Mouse (Mus musculus): Measurements from ENCODE around the gene Tnpo2.
A peak's percentile ranks its signal among the peaks of the same experiment; 100 is the strongest.

The Tnpo2 gene

DNA sequence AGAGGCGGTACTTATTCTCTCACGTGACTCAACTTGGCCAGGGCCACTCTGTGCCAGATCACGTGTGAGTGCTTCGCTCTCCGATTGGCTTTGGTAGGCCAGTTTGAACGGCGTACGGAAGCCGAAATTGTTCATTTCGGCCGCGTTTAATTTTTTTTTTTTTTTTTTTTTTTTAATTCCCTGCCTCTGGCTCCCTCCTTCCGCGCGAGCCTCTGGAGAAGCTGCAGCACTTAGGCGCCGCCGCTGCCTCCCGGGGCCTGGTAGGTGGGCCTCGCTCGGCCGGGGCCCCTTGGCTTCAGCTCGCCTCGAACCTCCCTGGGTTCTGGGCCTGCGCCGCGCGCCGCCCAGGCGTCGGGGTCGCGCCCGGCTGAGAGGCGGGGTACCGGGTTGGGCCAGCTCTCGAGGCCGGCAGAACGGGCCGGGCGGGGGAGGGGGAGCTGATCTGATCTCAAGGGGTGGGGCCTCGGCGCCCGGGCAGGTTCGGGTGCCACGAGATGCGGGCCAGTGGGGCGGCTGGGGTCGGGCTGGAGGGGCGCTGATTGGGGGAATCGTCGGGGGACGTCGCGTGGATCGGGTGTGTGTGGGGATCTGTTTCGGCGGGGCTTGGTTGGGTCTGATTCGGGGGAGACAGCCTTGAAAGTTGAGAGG, at the start of gene Tnpo2:
Gene Tnpo2 (plus strand): TSS at position 198 of the 648 bp plus-strand sequence.
- DNase-seq (ENCODE audit: low read depth, low spot score): peak; percentile 92

DNA sequence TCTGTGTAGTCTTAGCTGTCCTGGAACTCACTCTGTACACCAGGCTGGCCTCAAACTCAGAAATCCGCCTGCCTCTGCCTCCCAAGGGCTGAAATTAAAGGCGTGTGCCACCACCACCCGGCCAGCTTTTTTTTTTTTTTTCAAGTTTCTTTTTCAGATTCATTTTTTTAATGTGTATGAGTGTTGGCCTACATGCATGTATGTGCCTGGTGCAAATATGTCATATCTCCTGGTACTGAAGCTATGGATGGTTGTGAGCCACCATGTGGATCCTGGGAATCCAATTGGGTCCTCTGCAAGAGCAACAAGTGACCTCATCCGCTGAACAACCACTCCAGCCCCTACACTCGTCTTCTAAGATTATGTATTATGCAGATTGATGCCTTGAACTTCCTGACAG, 49.3 kb upstream of the Tnpo2 start:
- DNase-seq (ENCODE audit: low read depth, low spot score): no peak

DNA sequence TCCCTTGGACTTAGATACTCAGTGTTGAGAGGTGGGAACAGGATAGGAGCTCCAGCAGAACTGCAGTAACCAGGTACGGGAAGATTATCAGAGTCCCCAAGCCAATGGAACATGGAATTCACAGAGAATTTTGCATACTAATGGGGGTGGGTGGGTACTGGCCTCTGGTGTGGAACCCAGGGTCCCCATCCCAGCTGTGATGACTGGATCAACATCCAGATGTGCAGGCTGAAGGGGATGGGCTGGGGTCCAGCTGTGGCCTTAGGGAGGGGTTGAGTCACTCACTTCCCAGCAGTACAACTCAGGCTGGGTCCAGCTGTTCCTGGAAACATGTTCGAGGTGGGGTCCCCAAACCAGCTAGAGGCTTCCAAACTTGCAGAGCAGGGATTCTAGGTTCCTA, 48.8 kb upstream of the Tnpo2 start:
- DNase-seq (ENCODE audit: low read depth, low spot score): no peak

DNA sequence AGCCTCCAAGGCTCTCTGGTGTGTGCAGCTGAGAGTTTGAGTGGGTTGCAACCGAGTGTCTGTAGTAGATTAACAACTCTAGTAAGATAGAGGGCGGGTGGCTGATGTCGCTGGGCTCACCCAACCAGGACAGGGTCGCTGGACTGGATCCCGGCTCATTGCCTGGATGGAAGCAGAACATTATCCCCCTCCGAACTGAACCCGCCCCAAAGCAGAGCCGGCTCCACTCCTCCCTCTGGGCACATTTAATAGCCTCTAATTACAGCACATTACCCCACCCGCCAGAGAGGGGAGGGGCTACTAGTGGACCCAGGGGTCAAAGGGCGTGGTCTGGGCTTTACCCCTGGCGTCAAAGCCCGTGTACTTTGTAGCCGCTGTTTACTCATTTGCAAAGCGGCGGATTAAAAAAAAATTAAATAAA, 47.4 kb upstream of the Tnpo2 start:
- DNase-seq (ENCODE audit: low read depth, low spot score): no peak

DNA sequence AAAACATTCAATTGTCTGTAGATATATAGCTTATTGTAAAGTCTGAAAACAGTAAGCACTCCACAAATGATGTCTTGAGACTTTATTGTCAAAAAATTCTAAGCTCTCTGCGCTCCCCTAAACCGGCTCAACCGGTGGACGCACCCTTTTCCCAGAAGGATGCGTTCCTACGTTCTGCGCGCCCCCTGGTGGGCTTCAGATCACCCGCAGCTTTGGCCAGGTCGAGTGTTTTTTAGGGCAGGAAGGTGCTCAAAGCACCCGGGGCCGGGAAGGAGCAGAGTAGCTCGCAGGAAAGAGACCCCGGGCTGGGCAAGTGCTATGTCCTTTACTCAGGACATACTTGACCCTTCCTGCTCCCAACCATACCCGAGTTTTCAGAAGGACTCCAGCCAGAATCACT, 46.9 kb upstream of the Tnpo2 start:
- peak; percentile 94 for DNase-seq (ENCODE audit: low read depth, low spot score)

DNA sequence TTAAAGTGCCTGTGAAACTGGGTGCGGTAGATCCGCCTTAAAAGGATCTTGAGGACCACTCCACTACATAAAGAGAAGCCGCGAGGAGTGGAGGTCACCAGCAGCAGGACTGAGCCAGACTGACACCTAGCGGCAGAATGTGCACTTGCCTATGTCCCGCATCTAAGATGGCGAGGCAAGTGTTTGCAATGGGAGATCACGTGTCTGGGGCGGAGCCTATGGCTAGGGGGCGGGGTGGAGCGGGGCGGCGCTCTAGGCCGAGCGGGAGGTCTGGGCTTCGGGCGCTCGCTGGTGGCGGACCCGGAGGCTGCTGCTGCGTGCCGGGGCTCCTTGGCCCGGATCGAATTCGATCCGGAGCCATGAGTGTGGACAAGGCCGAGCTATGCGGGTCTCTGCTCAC, 46.4 kb upstream of the Tnpo2 start, which contains the start of gene Hook2:
Gene Hook2 (plus strand): TSS at position 255 of the 400 bp plus-strand sequence.
- peak; percentile 99 for DNase-seq (ENCODE audit: low read depth, low spot score)

DNA sequence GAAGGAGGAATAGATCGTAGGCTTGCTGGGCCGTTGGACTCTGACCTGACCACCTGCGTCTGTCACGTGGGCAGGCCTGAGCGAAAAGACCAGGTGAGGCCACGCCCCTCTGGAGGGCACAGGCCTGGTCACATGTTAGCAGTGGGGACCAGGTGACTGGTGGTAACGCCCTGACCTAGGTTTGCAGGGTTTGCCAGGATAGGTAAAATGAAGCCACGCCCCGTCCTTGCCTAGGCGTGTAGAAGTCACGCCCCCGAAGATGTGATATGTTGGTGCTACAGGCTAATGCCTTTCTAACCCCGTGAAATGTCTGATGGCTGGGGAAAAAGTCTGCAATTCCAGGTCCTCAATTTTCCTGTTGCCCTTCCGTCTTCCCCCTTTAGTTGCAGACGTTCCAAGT, 45.9 kb upstream of the Tnpo2 start:
- no peak for DNase-seq (ENCODE audit: low read depth, low spot score)

DNA sequence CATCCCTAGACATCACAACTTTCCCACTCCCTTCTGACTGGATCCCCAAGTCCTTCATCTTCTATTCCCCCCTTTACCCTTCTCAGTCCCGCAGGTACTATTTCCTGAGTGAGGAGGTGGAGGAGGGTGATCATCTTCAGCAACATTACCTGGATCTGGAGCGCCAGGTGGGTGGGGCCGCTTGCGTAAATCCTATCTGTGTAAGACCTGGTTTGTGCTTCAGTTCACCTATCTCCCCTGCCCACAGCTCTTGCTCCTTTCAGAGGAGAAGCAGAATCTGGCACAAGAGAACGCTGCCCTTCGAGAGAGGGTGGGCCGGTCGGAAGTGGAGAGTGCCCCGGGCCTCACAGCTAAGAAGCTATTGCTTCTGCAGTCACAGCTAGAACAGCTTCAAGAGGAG, 42.3 kb upstream of the Tnpo2 start:
- DNase-seq (ENCODE audit: low read depth, low spot score): no peak

DNA sequence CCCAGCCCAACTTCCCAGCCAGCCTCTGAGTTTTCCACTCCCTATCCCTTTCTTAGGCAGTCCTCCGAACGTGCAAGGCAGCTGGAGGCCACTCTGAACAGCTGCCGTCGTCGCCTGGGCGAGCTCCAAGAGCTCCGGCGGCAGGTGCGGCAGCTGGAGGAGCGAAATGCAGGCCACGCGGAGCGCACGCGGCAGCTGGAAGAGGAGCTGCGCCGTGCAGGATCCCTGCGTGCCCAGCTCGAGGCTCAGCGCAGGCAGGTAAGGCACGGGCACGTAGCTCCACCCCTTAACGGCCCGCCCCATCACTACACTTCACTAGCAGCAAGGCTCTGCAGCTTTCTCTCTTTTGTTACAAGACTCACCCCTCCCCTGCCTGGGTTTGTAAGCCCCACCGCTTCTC, 41.0 kb upstream of the Tnpo2 start:
- no peak for DNase-seq (ENCODE audit: low read depth, low spot score)

DNA sequence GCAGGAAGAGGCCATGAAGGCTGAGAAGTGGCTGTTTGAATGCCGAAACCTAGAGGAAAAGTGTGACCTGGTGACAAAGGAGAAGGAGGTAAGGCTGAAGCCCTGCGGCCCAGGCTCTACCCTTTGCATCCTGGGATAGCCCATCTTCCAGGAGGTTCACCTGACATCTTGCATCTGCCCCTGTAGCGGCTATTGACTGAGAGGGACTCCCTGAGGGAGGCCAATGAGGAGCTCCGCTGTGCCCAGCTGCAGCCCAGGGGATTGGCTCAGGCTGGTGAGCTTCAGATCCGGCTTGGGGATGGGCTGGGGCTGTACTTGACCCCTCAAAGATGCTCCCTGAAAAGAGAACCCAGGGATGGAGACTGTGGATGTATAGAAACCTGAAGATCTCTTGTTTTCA, 39.7 kb upstream of the Tnpo2 start:
- DNase-seq (ENCODE audit: low read depth, low spot score): no peak

DNA sequence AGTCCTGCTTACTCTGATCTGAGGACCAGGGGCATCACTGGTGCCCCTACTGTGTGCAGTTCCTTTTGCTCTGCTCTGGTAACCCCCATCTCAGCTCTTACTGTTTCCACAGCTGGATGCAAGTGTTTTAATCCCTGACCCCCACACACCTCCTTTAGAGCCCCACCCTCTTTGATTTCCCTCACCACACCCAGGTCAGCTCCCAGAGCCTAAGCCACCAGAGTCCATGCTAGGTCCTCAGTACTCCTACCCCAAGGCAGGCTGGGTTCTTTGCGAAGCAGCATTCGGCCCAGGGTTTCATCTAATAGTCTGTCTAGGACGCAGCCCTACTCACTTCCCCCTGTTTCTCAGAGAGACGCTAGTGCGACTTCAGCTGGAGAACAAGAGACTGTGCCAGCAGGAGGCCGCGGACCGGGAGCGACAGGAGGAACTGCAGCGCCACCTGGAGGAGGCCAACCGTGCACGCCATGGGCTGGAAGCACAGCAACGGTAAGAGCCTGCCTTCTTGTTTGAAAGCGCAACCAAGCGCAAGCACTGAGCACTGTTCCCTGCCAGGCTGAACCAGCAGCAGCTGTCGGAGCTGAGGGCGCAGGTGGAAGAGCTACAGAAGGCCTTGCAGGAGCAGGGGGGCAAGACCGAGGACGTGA, 38.9 kb upstream of the Tnpo2 start:
- peak; percentile 65 for DNase-seq (ENCODE audit: low read depth, low spot score)

DNA sequence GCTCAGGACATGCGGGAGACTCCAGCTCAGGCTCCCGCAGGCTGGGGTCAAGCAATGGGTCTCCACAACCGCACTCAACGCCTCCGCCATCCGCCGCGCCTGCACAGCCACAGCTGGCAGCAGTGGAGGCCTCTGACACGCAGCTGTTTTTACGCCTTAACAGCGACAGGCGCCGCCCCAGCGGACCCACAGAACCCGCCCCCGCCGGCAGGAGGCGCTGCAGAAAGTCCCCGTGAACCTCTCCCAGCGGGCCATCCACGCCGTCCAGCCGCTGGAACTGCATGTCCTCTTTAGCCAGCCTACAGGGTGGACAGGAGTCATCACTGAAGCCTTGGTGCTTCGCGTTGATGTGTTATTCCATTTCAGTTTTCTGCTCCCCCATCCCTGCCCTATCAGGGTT, 29.0 kb upstream of the Tnpo2 start:
- DNase-seq (ENCODE audit: low read depth, low spot score): no peak

DNA sequence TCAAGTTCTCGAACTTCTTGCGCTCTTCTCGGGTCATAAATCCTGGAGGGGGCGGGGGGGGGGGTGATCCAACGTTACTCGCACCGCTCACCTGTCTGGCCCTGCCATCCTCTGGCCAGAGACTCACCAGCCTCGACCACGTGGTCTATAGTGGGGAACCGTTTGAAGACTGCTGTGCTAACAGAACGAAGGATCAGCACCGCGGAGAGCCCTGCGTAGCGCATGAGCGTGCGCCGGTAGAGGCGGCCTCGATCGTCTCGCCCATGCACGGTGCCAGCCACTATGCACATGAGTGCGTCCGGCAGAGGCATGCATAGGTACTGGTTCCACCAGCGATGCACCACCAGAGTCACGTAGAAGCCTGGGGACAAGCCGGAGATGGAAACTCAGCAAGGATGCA, 25.5 kb upstream of the Tnpo2 start:
- DNase-seq (ENCODE audit: low read depth, low spot score): no peak

DNA sequence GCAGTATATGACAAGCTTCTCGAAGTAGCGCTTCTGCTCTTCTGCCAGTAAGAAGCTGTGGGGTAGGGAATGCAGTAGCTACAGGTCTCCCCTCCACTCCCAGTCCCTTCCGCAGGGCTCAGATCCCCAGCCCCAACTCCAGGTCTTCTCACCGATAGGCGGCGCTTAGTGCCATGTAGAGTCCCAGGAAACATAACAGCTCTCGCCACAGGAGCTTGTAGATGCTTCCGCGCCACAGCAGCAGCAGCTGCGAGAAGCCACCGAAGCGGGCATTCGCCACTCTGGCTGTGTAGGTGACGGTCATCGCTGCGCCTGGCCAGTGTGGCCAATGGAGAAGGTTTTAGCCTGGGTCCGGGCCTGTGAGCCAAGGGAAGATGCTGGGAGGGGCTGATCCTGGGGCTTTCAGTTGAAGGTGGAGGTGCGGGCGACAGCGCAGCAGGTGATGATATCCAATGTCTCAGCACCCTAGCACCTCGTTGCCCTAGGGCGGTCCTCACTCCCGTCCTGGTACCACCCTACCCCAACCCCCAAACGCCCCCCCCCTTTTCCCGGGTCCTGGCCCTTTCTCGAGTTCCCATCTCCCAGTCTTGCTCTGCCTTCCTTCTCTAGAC, 23.4 kb upstream of the Tnpo2 start:
- DNase-seq (ENCODE audit: low read depth, low spot score): no peak

DNA sequence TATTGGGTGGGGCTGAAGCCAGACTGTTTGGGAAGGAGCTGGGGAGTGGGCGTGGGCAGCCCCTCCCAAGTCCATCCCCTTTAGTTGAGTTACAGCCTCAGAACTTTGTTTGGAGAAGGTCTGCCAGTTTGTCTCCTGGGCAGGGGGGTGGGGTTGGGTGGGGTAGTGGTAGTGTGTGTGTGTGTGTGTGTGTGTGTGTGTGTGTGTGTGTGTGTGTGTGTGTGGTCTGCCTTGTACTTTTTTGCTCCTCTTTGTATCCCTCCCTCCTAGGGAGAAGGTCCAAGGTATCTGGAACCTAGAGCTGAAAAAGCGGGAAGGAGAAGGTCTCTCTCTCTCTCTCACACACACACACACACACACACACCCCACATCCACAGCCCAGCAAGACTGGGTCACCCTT, 22.3 kb upstream of the Tnpo2 start, which contains the start of gene Best2:
Gene Best2 (minus strand): TSS at position 101 of the 400 bp plus-strand sequence.
- no peak for DNase-seq (ENCODE audit: low read depth, low spot score)

DNA sequence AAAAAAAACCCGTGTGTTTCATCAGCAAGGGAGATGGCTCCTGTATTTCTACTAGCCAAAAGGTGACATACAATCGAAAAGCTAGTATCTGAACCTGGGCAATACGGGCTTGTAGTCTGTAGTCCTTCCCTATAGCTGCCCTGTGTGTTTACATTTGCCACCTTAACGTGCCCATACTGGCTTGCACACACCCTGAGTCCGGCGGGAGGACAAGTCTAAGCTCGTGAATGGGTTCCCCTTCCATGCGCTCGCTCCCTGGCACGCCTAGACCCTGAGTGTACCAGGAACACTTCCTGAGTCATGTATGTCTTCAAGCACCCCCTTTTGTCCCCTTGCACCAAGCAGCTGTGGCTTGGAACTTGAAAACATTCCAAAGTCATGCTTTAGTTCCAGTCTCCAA, 20.0 kb upstream of the Tnpo2 start:
- DNase-seq (ENCODE audit: low read depth, low spot score): no peak

DNA sequence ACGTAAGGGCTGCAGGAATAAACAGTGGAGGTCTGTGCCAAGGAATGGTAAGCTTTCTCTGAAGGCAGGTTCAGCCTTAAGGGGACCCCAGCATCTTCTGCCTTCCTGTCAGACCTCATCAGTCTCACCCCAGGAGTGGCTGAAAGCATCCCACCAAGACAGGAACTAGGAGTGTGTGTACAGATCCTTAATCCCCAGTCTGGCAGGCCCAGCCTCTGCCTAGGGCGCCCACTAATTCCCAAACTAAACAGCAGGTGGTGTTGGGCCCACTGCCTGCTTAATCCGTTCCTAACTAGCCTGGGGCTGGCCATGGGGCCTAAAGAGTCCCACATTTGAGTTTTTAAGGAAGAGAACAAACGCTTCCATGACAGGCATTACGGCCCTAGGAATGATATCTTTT, 19.5 kb upstream of the Tnpo2 start:
- DNase-seq (ENCODE audit: low read depth, low spot score): no peak

DNA sequence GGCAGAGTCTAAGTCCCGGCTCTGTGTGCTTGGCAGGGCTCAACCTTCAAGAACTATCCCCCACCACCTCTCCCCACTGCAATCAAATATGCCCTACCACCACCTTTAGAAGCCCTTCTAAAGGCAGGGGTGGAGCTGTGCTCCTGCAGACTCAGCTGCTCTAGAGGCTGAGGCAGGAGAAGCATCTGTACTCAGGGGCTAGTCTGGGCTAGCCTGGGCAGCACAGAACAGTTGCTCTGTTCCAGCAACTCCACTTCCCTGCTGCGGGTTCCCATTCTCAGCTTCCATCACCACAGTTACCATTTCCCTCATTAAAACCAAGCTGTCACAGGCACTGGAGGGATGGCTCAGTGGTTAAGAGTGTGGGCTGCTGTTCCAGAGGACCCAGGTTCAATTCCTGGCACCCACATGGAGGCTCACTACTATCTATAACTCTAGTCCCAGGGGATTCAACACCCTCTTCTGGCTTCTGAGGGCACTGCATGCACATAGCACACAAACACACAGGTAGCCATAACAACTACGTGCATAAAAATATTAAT, 15.1 kb upstream of the Tnpo2 start:
- no peak for DNase-seq (ENCODE audit: low read depth, low spot score)

DNA sequence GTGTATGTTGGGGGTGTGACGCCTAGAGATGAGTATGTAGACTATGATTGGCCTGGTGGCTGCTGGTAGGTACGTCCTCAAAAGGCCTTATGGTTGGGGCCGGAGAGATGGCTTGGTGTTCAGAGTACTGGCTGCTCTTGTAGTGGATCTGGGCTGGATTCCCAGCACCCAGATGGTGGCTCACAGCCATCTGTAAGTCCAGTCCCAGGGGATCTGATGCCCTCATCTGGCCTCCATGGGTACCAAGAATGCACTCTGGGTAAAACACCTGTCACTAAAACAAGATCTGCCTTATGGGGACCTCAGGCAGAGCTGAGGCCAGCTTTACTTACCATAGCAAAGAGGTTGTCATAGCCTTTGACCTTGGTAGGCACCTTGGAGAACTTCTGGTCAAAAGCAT, 12.9 kb upstream of the Tnpo2 start:
- DNase-seq (ENCODE audit: low read depth, low spot score): no peak

DNA sequence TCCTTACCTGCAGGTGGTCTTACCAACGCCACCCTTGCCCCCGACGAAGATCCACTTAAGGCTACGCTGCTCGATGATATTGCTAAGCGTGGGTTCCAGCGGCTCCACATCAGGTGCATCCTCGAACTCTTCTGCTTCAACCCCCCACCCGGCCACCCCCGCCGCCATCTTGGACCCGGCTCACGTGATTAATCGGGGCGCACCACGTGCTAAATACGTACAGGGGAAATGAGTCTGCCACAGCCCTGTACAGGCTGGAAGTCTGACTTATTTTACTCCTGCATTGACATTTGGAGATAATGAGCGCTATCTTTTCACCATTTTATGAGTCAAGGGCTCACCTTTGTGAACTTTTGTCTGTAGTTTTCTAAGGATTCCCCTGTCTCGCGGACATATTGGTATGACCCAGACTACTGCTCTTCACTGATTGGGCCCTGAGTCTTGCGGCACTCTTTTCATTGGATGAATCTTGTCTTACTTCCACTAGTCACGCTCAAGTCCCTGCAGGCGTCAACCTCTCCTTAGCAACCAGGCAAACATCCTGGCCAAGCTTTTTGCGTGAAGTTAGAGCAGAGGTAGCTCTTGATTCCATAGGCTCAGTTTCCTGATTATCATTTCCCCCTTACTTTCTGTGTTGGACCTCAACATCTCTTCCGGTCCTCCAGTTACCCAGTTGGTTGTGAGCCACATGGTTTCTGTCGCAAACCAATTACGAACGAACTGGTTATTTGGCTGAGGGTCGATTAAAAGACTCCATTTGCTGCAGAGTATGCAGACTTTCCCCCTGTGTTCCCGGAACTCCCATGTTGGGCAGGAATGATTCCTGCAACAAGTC, 11.4 kb upstream of the Tnpo2 start, which contains the start of gene Asna1:
Gene Asna1 (minus strand): TSS at position 184 of the 835 bp plus-strand sequence.
- DNase-seq (ENCODE audit: low read depth, low spot score): peak; percentile 87

DNA sequence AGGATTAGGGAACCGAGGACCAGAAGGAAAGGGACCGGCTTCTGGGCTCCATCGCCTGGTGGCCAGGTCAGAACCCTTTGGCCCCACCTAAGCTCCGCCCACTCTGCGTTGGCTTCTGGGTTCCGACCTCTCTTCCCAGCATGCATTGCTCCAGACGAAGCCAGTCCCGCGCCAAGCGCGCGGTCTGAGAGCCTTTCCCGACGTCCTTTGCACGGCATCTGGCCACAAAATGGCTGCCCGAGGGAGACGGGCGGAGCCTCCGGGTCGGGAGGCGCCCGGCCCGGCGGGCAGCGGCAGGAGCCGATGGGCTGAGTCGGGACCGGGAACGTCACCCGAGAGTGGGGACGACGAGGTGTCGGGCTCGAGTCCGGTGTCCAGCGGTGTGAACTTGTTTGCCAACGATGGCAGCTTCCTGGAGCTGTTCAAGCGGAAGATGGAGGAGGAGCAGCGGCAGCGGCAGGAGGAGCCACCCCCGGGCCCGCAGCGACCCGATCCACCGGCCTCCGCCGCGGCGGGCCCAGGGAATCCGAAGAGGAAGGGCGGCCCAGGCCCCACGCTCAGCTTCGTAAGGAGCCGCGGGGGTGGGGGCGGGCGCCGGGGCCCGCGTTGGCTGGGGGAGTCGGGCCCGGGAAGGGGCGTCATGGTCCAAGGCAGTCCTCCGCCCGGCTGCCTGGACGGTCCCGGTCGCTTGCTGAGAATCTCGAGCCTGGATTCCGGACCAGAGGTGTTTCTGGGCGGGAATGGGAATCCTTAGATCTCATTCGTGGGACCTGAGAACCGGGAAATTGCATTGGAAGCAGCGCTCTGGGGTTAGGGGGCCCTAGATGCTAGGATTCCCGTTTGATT, 9.8 kb upstream of the Tnpo2 start, which contains the start of gene Trir:
Gene Trir (plus strand): TSS at position 154 of the 846 bp plus-strand sequence.
- peak; percentile 99 for DNase-seq (ENCODE audit: low read depth, low spot score)
